Mouse (Mus musculus) lung, embryonic 14.5 days (tissue): ENCODE measurements around the gene Aebp2. TPM values are rescaled to one million over a fixed set of nuclear protein-coding genes. Genes with fewer than 3 reads are reported as not detected.

Experiments
- ATAC-seq: fragments of 200-750 bp; cut with Nextera tagmentation; 2 replicates; pipeline ENCODE4 v1.8.0; 2017; ENCODE audit warnings: mild to moderate bottlenecking, moderate TSS enrichment, moderate library complexity; ENCODE audit not compliant: insufficient read depth
- DNase-seq: peaks from one replicate; pipeline ENCODE4 v3.0.0-alpha.2; 2015
- H3K27ac ChIP-seq: fragments of 300-500 bp; sonication (generic); 2 replicates; pipeline ENCODE4 v1.5.1; 2014; ENCODE audit warnings: low read depth, mild to moderate bottlenecking, moderate library complexity
- H3K27me3 ChIP-seq: fragments of 300-500 bp; sonication (generic); 2 replicates; pipeline ENCODE4 v1.6.1; 2014; ENCODE audit warnings: low read length, control low read depth; ENCODE audit not compliant: insufficient read depth
- H3K36me3 ChIP-seq: fragments of 300-500 bp; sonication (generic); 2 replicates; pipeline ENCODE4 v1.6.1; 2014; ENCODE audit warnings: control low read depth; ENCODE audit not compliant: insufficient read depth
- H3K4me1 ChIP-seq: fragments of 300-500 bp; sonication (generic); 2 replicates; pipeline ENCODE4 v1.6.1; 2014; ENCODE audit warnings: antibody characterized with exemption, control low read depth; ENCODE audit not compliant: insufficient read depth
- H3K4me2 ChIP-seq: fragments of 300-500 bp; sonication (generic); 2 replicates; pipeline ENCODE4 v1.6.1; 2014; ENCODE audit warnings: mild to moderate bottlenecking
- H3K4me3 ChIP-seq: fragments of 300-500 bp; sonication (generic); 2 replicates; pipeline ENCODE4 v1.5.1; 2014; ENCODE audit warnings: low read depth, low read length
- H3K9ac ChIP-seq: fragments of 300-500 bp; sonication (generic); 2 replicates; pipeline ENCODE4 v1.6.1; 2014
- H3K9me3 ChIP-seq: fragments of 300-500 bp; sonication (generic); 2 replicates; pipeline ENCODE4 v1.6.1; 2016; ENCODE audit warnings: low read depth, low read length, control low read depth
- CTCF ChIP-seq: IDR thresholded peaks from 2 replicates; pipeline ENCODE4 v1.5.1; 2016; ENCODE audit warnings: antibody characterized with exemption, low read depth
- WGBS: fragments of 180-500 bp; shearing (Covaris S2); extraction: QIAGEN DNeasy Blood & Tissue Kit; methylation state at CpG from one replicate; pipeline ENCODE4 v1.1.7; 2014; 5-methylcytosine and 5-hydroxymethylcytosine counted together
- polyA plus RNA-seq: library from polyadenylated mRNA; unstranded; fragments of >200 nt; fragmentation: Nextera tagmentation; extraction: Ambion mirVana; gene quantifications from 2 replicates; pipeline ENCODE4 v1.2.1, GENCODE M21; 2014

Gene Aebp2
- polyA plus RNA-seq, 1 experiment from 2014 or later = 15.3 TPM

- no peak for TF ChIP-seq CTCF
- H3K36me3 ChIP-seq = peaks cover 46% of the 10 kb centered on the region
- H3K4me2 ChIP-seq = no peak overlapping the region
Measured at GRCm38 (mm10) chr6:140633616-140634015, 11.2 kb downstream of the Aebp2 start.

DNA sequence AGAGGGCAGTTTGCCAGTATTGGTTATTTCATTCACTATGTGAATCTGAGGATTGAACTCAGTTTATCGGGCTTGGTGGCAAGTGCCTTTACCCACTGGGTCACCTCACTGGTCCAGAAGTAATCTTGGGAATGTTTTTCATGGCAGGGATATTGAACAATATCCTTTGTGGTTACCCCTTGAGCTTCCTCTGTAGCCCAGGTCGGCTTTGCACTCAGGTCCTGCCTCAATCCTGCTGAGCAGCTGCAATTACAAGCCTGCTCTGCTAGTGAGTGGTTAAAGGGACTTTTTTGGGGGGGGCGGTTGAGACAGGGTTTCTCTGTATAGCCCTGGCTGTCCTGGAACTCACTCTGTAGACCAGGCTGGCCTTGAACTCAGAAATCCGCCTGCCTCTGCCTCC is 13.8 kb downstream of the Aebp2 start:
- no peaks in the 10 kb centered on the region for H3K9me3 ChIP-seq
- peaks cover 67% of the 10 kb centered on the region for H3K36me3 ChIP-seq
- H3K27ac ChIP-seq = no peak overlapping the region
- H3K4me2 ChIP-seq = no peak overlapping the region
- H3K4me3 ChIP-seq = no peak overlapping the region
- WGBS = 92% methylated on average over 4 of the region's 4 CpGs
- H3K4me1 ChIP-seq = no peaks in the 10 kb centered on the region
- no peak for DNase-seq
- ATAC-seq = no peak
- no peak overlapping the region for H3K9ac ChIP-seq
- TF ChIP-seq CTCF = no peak
- no peaks in the 10 kb centered on the region for H3K27me3 ChIP-seq

More at GRCm38 (mm10) chr6:140633616-140634015, 11.2 kb downstream of the Aebp2 start:
- no peak overlapping the region for H3K9ac ChIP-seq
- no peak overlapping the region for H3K4me3 ChIP-seq
- 76% methylated on average over 8 of the region's 8 CpGs for WGBS
- no peaks in the 10 kb centered on the region for H3K27me3 ChIP-seq
- H3K9me3 ChIP-seq = no peaks in the 10 kb centered on the region
- ATAC-seq (no peak), DNase-seq (no peak)
- H3K27ac ChIP-seq = no peak overlapping the region
- no peaks in the 10 kb centered on the region for H3K4me1 ChIP-seq

DNA sequence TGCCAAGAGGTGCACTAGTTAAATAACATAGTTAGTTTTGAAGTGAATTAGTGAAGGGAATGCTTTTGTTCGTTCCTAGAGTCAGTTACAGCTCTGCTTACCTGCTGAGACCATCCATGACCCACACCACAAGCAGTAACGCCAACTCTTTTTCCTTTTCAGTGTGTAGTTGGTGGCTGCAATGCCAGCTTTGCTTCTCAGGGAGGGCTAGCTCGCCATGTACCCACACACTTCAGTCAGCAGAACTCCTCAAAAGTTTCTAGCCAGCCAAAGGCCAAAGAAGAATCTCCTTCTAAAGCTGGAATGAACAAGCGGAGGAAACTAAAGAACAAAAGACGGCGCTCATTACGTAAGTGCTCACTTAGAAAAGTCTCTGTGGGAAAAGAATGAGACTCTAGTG is 19.5 kb downstream of the Aebp2 start:
- Histone ChIP-seq H3K27me3 (no peaks in the 10 kb centered on the region), H3K4me1 (no peaks in the 10 kb centered on the region), H3K9ac (no peak overlapping the region), H3K36me3 (peaks cover 81% of the 10 kb centered on the region), H3K4me3 (no peak overlapping the region), H3K9me3 (no peaks in the 10 kb centered on the region), H3K27ac (no peak overlapping the region), H3K4me2 (no peak overlapping the region)
- whole genome bisulfite sequencing = 94% methylated on average over 7 of the region's 7 CpGs
- no peak for TF ChIP-seq CTCF
- DNase-seq (no peak), ATAC-seq (no peak)

- no peak overlapping the region for H3K27ac ChIP-seq
- DNase-seq (no peak), ATAC-seq (no peak)
- H3K4me1 ChIP-seq = no peaks in the 10 kb centered on the region
- H3K4me2 ChIP-seq = no peak overlapping the region
- H3K27me3 ChIP-seq = no peaks in the 10 kb centered on the region
- H3K9ac ChIP-seq = no peak overlapping the region
- WGBS = 90% methylated on average over 12 of the region's 12 CpGs
- H3K4me3 ChIP-seq = no peak overlapping the region
- no peaks in the 10 kb centered on the region for H3K9me3 ChIP-seq
- H3K36me3 ChIP-seq = peaks cover 81% of the 10 kb centered on the region
- TF ChIP-seq CTCF = no peak
Measured at GRCm38 (mm10) chr6:140642655-140643054, 20.2 kb downstream of the Aebp2 start.

DNA sequence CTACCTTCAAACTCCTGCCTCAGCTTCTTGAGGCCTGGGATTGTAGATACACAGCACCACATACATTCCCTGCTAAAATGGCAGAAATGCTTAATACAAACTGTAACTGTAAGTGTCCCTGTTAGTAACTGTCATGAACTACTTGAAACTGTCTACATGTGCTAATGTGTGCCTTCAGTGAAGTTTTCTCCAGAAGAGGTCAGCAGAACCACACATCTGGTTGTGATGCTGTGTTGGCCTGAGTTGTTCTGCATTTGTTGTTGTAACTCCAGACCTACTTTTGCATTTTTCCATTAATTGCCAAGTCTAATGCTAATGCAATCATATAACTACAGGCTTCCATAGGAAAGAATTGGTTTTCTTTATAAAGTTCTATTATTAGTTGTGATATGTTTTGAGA is 23.5 kb downstream of the Aebp2 start:
- no peak overlapping the region for H3K4me3 ChIP-seq
- H3K4me2 ChIP-seq = no peak overlapping the region
- peak; percentile 44 for TF ChIP-seq CTCF
- no peaks in the 10 kb centered on the region for H3K27me3 ChIP-seq
- H3K9ac ChIP-seq = no peak overlapping the region
- no peaks in the 10 kb centered on the region for H3K4me1 ChIP-seq
- H3K36me3 ChIP-seq = peaks cover 81% of the 10 kb centered on the region
- DNase-seq (peak; percentile 44), ATAC-seq (no peak)
- H3K27ac ChIP-seq = no peak overlapping the region
- no peaks in the 10 kb centered on the region for H3K9me3 ChIP-seq

GRCm38 (mm10) chr6:140646892-140647291 is 24.4 kb downstream of the Aebp2 start:
- Histone ChIP-seq H3K9me3 (no peaks in the 10 kb centered on the region), H3K9ac (no peak overlapping the region), H3K27ac (no peak overlapping the region), H3K27me3 (no peaks in the 10 kb centered on the region), H3K4me2 (no peak overlapping the region), H3K4me3 (no peak overlapping the region), H3K4me1 (no peaks in the 10 kb centered on the region), H3K36me3 (peaks cover 75% of the 10 kb centered on the region)
- WGBS = 43% methylated on average over 6 of the region's 6 CpGs
- DNase-seq (peak; percentile 72), ATAC-seq (peak; percentile 92)
- no peak for TF ChIP-seq CTCF

DNA sequence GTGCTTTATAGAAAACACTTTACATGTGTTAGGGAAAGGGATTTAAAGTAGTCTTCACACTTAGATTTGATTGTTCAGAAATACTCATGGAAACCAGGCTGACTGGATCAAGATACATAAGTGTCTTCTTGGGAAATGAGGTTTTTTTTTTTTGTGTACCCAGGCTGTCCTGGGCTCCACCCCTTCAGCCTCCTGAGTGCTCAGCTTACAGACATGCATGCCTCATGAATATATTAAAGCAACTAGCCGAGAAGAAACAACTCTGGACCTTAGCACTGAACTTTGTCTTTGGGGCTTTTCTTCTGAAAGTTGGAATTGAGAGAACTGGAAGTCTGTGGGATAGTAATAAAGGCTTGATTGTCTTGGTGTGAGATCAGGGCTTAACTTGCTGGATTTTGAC is 27.3 kb downstream of the Aebp2 start:
- Histone ChIP-seq H3K4me3 (no peak overlapping the region), H3K36me3 (peaks cover 69% of the 10 kb centered on the region), H3K4me1 (no peaks in the 10 kb centered on the region), H3K4me2 (no peak overlapping the region), H3K27me3 (no peaks in the 10 kb centered on the region), H3K9me3 (no peaks in the 10 kb centered on the region), H3K9ac (no peak overlapping the region), H3K27ac (no peak overlapping the region)
- ATAC-seq (no peak), DNase-seq (no peak)
- WGBS = 34% methylated on average over 1 of the region's 1 CpGs
- TF ChIP-seq CTCF = no peak

- Histone ChIP-seq H3K4me3 (no peak overlapping the region), H3K9ac (no peak overlapping the region), H3K9me3 (no peaks in the 10 kb centered on the region), H3K36me3 (peaks cover 66% of the 10 kb centered on the region), H3K27me3 (no peaks in the 10 kb centered on the region), H3K27ac (no peak overlapping the region), H3K4me2 (no peak overlapping the region), H3K4me1 (no peaks in the 10 kb centered on the region)
- no peak for TF ChIP-seq CTCF
- ATAC-seq = no peak
- DNase-seq = peak; percentile 26
- 84% methylated on average over 7 of the region's 7 CpGs for WGBS
Measured at GRCm38 (mm10) chr6:140651923-140652322, 29.5 kb downstream of the Aebp2 start.
